Mouse (Mus musculus) heart, adult 8-10 months (tissue): Measurements from ENCODE around the gene Ebf3. TPM values are rescaled to one million over a fixed set of nuclear protein-coding genes. Genes with fewer than 3 reads are reported as not detected.

ENCODE experiments used
- DNase-seq: peaks from one replicate; pipeline ENCODE4 v3.0.0; 2022; ENCODE audit warnings: low spot score
- total RNA-seq, 4 experiments: library from RNA; stranded (reverse); gene quantifications; 2 replicates each; pipeline ENCODE4 v1.2.4; 2022

The Ebf3 gene
- total RNA-seq, 4 experiments from 2014 or later = 5.0 to 9.3 (median 7.6) TPM

GRCm38 (mm10) chr7:137208556-137208955 lies 105.7 kb downstream of the Ebf3 start:
- DNase-seq = no peak

- no peak for DNase-seq
These were observed 107.4 kb downstream of the Ebf3 start for GRCm38 (mm10) chr7:137206770-137207285.

- no peak for DNase-seq
These were observed 114.7 kb downstream of the Ebf3 start for GRCm38 (mm10) chr7:137199533-137199932.

GRCm38 (mm10) chr7:137198921-137199320 lies 115.3 kb downstream of the Ebf3 start:
- no peak for DNase-seq

GRCm38 (mm10) chr7:137197118-137198030 lies 116.9 kb downstream of the Ebf3 start:
- no peak for DNase-seq

GRCm38 (mm10) chr7:137196536-137196935 lies 117.7 kb downstream of the Ebf3 start:
- no peak for DNase-seq

GRCm38 (mm10) chr7:137192776-137193278 lies 121.4 kb downstream of the Ebf3 start:
- no peak for DNase-seq

- DNase-seq = no peak
These were observed 122.4 kb downstream of the Ebf3 start for GRCm38 (mm10) chr7:137191889-137192288.

- DNase-seq = no peak
These were observed 142.0 kb downstream of the Ebf3 start for GRCm38 (mm10) chr7:137172278-137172677.

- DNase-seq = peak; percentile 16
These were observed 155.2 kb downstream of the Ebf3 start for GRCm38 (mm10) chr7:137159086-137159485.

- no peak for DNase-seq
These were observed 159.6 kb downstream of the Ebf3 start for GRCm38 (mm10) chr7:137154623-137155022.

GRCm38 (mm10) chr7:137151854-137152253 lies 162.4 kb downstream of the Ebf3 start:
- no peak for DNase-seq

GRCm38 (mm10) chr7:137147101-137147500 lies 167.1 kb downstream of the Ebf3 start:
- no peak for DNase-seq

Other genes with a start within 250 kb of the Ebf3 start
- gene 9430038I01Rik, start 96.3 kb upstream of the Ebf3 start, total RNA-seq = 1 to 10 TPM; 7.8 to 10.0 (median 8.8) TPM
- gene Glrx3, start 123.2 kb upstream of the Ebf3 start, total RNA-seq = 100 to 1,000 TPM; 139 to 161 (median 149) TPM